Mouse (Mus musculus) stomach, postnatal 0 days (tissue): ENCODE data around the gene Extl2.

ENCODE experiments used
- CTCF ChIP-seq: IDR thresholded peaks from 2 replicates; pipeline ENCODE4 v1.5.1; 2016; ENCODE audit warnings: antibody characterized with exemption, low read depth, mild to moderate bottlenecking, moderate library complexity
- EP300 ChIP-seq: optimal IDR thresholded peaks from 2 replicates; pipeline ENCODE3; 2016; ENCODE audit warnings: antibody characterized with exemption

DNA sequence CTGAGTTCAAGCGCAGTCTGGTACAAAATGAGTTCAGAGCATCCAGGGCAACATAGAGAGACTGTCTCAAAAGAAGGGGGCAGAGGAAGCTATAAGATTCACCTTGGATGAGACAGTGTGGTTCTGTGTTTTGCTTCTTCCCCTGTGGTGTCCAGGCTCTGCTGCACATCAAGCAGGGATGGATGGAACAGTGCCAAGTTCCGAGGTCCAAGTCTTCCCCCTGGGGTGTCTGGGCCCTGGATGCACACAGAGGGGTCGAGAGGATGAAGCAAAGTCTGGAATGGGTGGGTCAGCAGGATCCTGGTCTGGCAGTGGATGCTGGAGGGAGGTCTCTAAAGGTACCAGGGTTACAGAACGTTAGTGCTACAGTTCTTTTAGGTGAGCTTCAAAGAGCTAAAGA lies 11.3 kb downstream of the Extl2 start:
- TF ChIP-seq CTCF (no peak), EP300 (no peak)
